Mouse (Mus musculus): ENCODE results near the gene Olfr890. TPM values are rescaled to one million over a fixed set of nuclear protein-coding genes. Genes with fewer than 3 reads are reported as not detected.

Olfr890 gene
- not detected in 2 replicates for polyA plus RNA-seq (2021; fragmentation: Nextera tagmentation)
- long read RNA-seq, experiment 1 = 0 reads
- long read RNA-seq, experiment 2 = 0 reads

GRCm38 (mm10) chr9:38142217-38142616, at the start of gene Olfr890:
Gene Olfr890, plus strand, starts transcription at chr9:38142517.

GRCm38 (mm10) chr9:38107828-38108227, 34.5 kb upstream of the Olfr890 start, which contains the start of gene Olfr888:
Gene Olfr888, plus strand, starts transcription at chr9:38108128.

GRCm38 (mm10) chr9:38114898-38115297, 27.4 kb upstream of the Olfr890 start, which contains the start of gene Olfr889:
Gene Olfr889, plus strand, starts transcription at chr9:38115198.

GRCm38 (mm10) chr9:38180721-38181120, 38.4 kb downstream of the Olfr890 start, which contains the start of gene Olfr891:
Gene Olfr891, minus strand, starts transcription at chr9:38180821.

Other genes starting within 250 kb of the Olfr890 start
- not detected in 2 replicates for gene Olfr145, start 245.8 kb upstream of the Olfr890 start, polyA plus RNA-seq (2021; fragmentation: Nextera tagmentation)
- gene Olfr878, start 224.7 kb upstream of the Olfr890 start, polyA plus RNA-seq (2021; fragmentation: Nextera tagmentation) = not detected in 2 replicates
- not detected in 2 replicates for gene Olfr881, start 150.7 kb upstream of the Olfr890 start, polyA plus RNA-seq (2021; fragmentation: Nextera tagmentation)
- gene Olfr883, start 116.7 kb upstream of the Olfr890 start, polyA plus RNA-seq (2021; fragmentation: Nextera tagmentation) = not detected in 2 replicates
- gene Olfr884, start 96.0 kb upstream of the Olfr890 start, polyA plus RNA-seq (2021; fragmentation: Nextera tagmentation) = not detected in 2 replicates
- not detected in 2 replicates for gene Olfr885, start 81.2 kb upstream of the Olfr890 start, polyA plus RNA-seq (2021; fragmentation: Nextera tagmentation)
- not detected in 2 replicates for gene Olfr887, start 58.4 kb upstream of the Olfr890 start, polyA plus RNA-seq (2021; fragmentation: Nextera tagmentation)
- not detected in 2 replicates for gene Olfr888, start 34.4 kb upstream of the Olfr890 start, polyA plus RNA-seq (2021; fragmentation: Nextera tagmentation)
- 0.15 TPM in 2 replicates for gene Olfr889, start 27.3 kb upstream of the Olfr890 start, polyA plus RNA-seq (2021; fragmentation: Nextera tagmentation)
- gene Olfr891, start 38.3 kb downstream of the Olfr890 start, polyA plus RNA-seq (2021; fragmentation: Nextera tagmentation) = not detected in 2 replicates
- gene Olfr893, start 65.8 kb downstream of the Olfr890 start, polyA plus RNA-seq (2021; fragmentation: Nextera tagmentation) = not detected in 2 replicates
- gene Olfr894, start 75.5 kb downstream of the Olfr890 start, polyA plus RNA-seq (2021; fragmentation: Nextera tagmentation) = not detected in 2 replicates
- gene Olfr143, start 110.3 kb downstream of the Olfr890 start, polyA plus RNA-seq (2021; fragmentation: Nextera tagmentation) = not detected in 2 replicates
- not detected in 2 replicates for gene Olfr895, start 125.3 kb downstream of the Olfr890 start, polyA plus RNA-seq (2021; fragmentation: Nextera tagmentation)
- not detected in 2 replicates for gene Olfr896-ps1, start 148.6 kb downstream of the Olfr890 start, polyA plus RNA-seq (2021; fragmentation: Nextera tagmentation)
- gene Olfr25, start 186.5 kb downstream of the Olfr890 start, polyA plus RNA-seq (2021; fragmentation: Nextera tagmentation) = not detected in 2 replicates
- not detected in 2 replicates for gene Olfr898, start 205.9 kb downstream of the Olfr890 start, polyA plus RNA-seq (2021; fragmentation: Nextera tagmentation)
- gene Olfr250, start 224.4 kb downstream of the Olfr890 start, polyA plus RNA-seq (2021; fragmentation: Nextera tagmentation) = not detected in 2 replicates
- not detected in 2 replicates for gene Olfr251, start 234.6 kb downstream of the Olfr890 start, polyA plus RNA-seq (2021; fragmentation: Nextera tagmentation)

All from layer of hippocampus, adult 6 months (tissue).